Mouse (Mus musculus) ovary, postnatal 10 days (tissue): ENCODE measurements around the gene Zbtb16.

Source experiments
- DNase-seq: peaks from one replicate; pipeline ENCODE4 v3.0.0; 2022; ENCODE audit warnings: low spot score

Gene Zbtb16

DNA sequence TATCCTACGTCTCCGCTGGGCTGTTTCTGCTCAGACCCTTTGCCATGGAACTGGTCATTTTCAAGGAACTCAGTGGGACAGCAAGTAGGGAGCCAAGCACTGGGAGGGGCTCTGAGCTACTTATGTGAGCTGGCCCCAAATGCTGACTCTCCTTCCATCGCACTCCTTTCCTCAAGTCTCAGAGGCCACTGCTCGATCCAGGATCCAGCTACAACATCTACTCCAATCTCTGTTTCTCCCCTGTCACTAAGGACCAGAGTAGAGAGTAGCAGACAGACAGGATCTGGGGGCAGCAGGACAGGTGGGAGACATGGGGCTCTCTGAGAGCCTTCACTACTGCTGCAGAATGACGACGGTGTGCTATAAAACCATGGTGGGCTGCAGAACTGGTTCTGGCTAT lies 91.6 kb downstream of the Zbtb16 start:
- DNase-seq = no peak

DNA sequence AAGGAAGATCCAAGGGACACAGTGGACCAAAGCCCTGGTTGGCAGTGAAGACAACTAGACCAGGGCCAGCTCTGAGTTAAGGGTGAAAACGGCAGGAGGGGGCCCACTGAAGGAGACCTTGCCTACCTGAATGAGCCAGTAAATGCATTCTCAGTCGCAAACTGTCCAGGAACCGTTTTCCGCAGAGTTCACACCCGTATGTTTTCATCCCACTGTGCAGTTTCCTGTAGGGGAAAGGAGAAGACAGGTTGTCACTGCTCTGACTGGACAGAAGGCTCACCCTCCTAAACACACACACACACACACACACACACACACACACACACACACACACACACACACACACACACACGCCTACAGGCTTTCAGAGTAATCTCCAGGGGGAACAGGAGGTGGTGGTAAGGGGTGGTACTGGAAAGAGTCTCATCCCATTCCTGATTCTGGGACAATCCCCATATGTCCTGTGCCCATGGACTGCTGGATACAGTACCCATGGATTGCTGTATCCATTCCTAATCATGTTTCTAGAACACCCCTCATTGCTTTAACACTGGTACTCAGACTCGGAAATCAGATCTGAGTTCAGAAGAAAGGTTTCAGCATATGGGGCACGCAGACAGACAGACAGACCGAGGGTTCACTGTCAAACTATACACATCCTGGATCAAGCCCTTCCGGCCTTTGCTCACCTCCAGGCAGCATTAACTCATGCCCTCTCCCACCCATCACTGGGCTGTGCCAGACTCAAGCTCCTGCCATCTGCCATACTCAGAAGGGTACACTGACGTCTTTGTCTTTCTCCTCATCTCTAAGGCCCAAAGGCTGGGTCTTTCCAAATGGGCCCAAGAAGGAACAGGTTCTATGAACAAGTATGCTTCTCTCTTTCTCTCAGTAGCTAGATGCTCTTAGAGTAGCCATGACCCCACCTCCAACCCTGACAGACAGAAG lies 92.4 kb downstream of the Zbtb16 start:
- DNase-seq = no peak

DNA sequence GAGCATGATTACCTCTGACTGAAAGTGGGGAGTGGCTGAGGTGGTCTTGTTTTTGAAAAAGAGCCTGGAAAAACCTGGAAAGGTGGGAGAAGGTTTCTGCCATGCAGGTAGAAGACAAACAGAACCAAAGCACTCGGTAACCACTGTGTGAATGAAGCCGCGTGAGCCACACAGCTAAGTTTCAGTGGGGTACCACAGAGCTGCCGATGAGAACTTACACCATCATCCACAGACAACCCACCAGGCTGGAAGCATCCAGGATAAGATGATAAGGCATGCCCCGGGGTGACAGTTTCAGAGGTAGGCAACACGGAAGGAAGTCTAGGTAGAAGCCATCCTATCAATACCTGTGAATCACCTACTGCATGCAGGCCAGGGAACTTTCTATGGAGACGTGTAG lies 93.9 kb downstream of the Zbtb16 start:
- no peak for DNase-seq

DNA sequence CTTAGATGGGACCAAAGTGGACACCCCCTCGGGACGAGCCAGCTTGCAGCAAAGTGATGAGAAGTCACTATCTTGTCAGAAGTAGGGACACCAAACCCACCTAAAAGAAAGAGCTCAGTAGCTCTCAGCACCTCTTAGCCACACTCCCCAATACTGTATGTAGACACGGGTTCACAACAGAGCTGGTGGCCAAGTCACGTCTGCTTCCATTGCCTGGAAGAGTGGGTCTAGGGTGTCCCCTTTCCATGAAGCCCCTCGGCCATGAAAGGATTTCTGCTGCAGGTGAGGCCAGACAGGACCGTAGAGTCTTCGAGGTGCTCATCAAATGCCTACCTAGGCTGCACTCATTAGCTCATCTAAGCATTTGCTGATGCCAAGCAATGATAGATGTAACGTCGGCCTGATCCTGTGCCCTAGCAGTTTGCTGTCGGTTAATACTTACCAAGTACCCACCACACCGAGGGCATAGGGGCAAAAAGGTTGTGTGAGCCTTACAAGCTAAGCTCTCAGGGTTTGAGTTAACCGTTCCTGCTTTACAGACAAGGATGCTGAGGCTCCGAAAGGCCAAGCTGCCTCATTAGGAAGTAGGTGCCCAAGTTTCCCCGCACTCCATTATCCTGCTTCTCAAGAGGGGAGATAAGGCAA lies 94.5 kb downstream of the Zbtb16 start:
- DNase-seq = no peak

DNA sequence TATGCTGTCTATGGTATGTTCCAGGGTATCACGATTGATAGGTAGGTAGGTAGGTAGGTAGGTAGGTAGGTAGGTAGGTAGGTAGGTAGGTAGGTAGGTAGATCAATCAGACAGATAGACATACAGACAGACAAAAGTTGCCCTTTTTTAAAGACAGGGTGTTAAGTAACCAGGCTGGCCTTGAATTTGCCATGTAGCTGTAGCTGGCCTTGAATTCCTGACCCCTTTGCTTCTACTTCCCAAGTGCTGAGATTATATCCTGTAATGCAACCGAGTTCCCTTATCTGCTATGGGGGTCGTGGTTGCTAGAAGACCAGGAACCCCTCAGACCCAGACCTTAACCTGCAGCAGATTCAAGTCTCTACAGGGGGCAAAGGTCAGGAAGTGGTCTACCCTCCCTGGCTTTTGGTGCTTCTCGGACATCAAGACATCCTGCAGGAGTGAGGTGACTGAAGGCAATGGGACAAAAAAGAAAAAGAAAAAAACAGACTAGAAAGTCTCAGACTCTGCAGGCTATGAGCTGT lies 95.2 kb downstream of the Zbtb16 start:
- no peak for DNase-seq

DNA sequence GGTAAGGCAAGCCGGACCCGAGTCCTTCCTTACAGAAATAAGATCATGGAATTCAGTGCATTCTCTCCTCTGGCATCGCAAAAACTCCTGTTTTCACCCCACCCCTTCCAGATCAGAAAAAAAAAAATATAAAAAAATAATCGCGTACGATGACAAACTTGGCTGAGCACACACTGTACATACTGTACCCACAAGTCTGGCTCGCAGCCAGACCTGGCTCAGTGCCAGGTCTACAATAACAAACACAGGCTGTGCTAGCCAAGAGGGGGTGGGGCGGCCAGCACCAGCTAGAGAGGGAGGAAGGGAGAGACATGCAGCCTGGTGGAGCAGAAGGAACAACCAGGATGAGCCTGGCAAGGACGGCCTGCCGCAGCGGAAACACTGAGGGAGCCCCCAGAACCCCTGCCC lies 95.9 kb downstream of the Zbtb16 start:
- DNase-seq = peak; percentile 79

DNA sequence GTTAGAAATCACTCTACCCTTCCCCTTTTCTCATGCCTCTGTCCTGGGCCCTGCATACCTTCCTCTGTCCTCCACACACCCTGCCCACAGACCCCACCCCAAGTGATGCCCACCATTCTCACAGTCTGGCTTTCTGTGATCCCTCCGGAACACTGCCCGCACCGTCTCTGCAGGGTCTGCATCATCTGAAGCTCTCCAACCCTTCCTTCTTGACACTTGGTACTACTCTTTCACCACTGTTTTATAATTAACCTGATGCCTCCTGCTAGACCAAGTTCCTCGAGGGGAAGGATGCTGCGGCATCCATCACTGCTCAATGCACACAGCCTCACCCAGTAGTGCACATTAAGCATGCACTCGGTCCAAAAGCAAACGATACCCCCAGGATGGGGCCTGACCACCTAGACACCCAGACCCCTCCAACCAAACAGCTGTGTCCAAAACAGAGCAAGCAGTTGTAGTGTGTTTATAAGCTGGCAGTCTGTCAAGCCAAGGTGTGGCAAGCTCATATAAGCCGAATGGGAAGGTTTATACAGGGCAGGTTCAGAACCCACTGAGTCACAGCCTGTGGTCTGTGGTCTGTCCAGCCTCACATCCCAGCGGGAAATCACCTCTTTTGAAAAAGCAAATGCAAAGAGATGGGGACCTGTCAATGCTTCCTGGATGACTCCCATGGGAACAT lies 97.1 kb downstream of the Zbtb16 start:
- DNase-seq = no peak

DNA sequence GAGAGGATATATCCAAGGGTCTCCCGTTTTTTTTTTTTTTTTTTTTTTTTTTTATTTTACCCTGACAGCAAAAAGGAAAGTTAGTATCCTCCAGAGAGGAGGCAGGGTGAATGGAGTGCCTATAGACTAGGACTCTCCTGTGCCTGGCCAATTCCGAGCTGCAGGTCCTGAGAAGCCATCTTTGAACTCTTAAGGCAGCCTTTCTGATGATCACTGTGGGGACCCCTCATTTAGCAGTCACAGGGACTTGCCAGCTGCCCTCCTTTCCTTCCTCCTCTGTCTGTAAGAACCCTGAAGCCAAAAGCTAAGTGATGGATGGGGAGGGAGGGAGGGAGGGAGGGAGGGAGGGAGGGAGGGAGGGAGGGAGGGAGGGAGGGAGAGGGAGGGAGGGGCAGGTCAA lies 98.1 kb downstream of the Zbtb16 start:
- DNase-seq = no peak

DNA sequence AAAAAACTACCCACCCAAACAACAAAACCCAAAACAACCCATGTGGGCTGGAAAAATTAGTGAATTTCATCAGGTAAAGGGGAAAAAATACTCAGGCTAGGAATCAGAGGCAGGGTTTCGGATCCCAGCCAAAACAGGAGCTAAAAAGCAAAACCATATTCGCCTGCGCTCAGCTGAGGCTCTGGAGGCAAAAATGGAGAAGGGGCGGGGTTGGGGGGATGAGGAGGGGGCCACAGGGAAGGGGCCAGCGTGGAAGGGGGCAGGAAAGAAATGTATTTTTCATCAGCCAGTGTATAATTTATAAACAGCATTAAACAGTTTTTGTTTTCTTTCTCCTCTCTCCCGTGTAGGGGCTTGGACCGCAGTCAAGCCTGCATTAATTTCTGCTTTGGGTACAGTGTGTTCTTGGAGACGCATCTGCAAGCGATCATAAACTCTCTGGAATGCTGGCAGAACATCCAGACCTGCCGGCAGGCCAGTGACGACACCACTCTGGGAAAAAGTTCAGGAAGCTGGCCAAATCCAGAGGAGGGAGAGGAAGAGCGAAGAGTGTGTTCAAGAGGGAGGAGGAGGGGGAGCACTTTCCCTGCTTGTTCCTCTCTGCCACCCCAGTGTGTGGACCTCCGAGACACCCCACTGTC lies 98.7 kb downstream of the Zbtb16 start:
- peak; percentile 50 for DNase-seq

DNA sequence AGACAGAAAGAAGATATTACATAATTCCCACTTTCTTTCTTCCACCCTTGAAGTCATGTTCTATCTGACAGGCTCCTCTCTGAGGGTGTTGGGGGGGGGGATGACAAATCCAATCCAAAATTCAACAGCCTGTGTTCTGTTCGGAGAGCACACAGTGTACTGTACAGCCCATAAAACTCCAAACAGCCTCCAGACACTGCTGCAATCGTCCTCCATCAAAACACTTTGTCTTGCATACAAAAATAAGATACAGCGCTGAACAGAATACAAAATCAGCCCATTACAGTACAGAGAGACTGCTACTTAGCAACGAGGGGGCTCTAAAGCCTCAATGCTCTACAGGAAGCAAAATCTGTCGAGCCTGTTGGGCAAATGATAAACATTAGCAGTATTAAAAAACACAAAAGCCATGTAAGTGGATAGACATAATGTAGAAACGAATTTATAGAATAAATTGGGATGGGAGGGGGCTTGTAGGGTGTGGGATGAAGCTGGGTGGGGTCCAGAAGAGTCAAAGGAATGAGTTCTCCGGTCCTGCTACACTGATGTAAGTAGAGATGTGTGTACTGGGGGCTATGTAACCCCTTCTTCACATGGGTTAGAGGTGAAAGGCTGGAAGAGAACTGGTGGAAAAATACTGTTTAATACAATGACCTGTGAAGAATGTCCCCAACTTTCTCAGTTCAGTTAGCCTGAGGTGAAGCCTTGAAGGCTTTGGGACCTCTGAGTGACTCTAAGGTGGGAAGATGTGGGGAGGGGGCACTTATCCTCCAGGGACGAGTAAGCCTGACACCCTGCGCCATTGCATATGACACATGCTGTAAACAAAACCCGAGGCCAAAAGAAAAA lies 99.4 kb downstream of the Zbtb16 start:
- no peak for DNase-seq

DNA sequence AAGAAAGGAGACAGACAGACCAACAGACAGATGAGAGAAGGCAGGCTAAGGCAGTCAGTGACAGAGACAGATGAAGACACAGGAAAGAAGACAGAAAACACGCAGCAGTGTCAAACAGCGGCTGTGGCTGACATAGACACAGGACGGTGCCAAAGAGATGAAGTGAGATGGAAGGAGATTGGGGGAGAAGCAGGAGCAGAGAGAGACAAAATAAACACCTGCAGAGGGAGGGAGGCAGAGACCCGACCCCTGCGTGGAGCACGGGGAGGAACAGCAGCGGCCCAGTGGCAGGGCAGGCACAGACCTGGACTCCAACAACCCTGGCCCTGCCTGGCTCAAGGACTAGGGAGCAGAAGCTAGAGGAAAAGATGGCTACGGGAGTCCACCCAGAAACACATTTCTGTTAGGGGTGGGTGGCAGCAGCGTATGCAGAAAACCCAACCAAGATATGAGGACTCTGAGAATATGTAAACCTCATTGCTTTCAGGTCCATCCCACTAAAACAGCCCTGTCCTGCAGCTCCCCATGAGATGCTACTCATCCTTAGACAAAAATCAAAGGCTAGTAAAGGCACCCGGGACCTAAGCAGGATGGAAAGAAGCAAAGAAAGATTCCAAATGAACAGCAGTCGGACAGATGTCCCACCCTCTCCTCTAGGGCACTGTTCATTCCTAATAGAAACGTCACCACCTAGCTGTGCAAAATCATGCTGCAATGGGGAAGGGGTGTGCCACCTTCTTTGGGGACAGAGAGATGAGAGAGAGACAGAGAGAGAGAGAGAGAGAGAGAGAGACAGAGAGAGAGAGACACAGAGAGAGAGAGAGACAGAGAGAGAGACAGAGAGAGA lies 100.3 kb downstream of the Zbtb16 start:
- DNase-seq = no peak

DNA sequence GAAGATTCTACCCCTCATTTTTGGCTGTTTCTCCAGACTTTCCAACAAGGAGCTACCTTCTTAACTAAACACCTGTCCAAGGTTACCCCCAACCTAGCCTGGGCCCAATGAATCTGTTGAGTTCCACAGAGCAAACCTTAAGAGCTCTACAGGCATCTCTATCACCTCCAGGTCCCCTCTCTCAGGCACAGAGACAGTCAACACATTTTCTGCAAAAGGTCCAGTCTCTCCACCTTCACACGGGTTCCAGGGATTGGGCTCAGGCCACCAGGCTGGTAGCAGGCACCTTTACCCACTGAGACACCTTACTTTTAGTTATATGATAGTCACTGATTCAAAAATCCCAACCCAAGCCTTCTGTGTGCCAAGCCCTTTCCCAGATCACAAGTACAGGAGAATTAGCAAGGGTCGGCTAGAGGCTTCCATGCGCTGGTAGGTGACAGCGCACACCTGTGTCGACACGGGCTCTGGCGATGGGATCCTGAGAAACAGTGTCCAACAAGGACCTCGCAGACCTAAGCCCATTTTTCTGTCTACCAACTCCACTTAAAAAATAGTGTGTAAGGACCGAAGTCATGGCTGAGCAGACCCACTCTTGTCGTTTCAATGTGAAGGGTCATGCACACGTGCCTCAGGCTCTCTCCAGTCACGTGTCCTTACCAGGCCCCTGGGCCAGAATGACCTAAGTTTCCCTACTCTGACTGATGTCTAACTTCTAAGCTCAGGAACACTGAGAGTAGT lies 101.1 kb downstream of the Zbtb16 start:
- no peak for DNase-seq

DNA sequence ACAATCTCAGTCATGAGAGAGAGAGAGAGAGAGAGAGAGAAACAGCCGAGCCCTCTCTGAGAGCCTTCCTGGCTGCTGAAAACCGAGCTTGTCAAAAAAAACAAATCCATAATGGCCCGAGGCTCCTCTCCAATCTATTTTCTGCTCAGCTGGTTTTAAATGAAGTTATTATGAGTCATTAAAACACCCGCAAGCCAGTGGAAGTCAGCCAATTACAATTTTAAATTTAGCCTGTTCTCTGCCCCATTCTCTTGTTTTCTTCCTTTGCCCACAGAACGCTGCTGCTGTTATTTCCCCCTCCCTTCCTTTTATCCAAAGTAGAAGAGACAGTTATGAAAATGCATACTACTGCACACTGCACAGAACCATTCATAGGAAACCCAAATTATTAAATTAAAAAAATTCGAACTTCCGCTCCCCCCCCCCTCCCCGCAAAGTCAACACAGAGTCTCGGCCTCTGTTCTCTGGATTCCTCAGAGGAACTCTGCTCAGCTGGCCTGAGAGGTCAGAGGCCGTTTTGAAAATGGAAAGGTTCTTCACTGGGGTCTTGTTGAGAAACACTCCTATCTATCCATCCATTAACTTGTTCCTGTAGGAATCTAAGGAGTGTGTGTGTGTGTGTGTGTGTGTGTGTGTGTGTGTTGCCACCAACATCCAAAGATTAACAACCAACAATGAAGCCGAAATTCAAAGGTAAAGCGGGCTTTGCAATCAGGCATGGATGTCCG lies 102.0 kb downstream of the Zbtb16 start:
- DNase-seq = no peak

DNA sequence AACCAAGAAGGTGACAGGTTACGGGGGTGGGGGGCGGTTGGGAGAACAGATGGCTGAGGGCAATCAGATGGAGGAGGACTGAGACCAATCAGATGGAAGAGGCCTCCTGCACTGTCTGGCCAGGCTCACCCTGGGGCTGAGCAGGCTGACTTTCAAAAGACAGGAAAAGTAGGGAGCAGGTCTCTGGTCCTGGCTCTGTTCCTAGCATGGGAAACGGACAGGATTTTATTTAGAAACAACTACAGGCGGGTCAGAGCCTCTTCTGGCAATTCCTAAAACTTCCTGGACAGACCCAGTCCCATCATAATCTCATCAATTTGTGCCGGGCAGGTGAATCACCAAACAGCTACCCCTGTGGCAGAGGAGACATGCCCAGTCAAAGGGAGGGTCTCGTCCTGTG lies 102.9 kb downstream of the Zbtb16 start:
- no peak for DNase-seq

DNA sequence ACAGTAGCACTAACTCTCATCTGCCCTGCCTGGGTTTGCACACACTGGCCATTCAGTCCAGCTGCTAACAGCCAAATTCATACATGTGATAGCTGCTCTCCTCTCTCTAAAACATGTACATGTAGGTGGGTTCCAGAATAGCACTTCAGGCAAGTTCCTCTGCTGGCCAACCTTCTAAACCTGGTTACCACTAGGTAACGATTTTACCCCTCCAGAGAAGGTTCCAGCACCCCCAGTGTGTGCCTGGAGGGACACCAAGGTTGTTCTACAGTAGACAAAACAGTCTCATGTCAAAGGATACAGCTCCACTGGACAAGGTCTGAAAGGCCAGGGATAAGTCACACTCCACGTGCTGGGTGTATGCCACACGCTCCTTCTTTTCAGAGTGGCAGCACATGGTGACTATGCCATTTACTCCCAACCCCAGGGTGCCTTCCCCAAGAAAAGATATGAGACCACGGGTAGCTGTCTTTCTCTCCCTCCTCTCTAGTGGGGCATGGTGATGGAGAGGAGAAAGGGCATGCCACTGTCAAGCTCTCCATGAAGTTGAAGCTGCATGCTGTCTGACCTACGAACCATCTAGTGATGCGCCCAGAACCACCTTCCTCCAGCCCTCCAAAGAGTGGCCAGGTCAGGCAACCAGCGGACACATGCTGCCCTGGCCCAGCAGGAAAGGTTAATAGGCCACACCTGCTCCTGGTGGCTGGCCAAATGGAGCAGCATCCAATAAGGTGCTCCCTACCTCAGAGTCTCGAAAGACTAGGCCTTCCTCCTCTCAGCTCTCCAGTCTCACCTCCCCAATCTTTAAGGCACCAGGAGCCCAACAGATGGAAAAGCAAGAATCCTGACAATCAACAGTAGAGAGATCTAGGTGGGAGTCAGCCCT lies 104.1 kb downstream of the Zbtb16 start:
- DNase-seq = no peak

DNA sequence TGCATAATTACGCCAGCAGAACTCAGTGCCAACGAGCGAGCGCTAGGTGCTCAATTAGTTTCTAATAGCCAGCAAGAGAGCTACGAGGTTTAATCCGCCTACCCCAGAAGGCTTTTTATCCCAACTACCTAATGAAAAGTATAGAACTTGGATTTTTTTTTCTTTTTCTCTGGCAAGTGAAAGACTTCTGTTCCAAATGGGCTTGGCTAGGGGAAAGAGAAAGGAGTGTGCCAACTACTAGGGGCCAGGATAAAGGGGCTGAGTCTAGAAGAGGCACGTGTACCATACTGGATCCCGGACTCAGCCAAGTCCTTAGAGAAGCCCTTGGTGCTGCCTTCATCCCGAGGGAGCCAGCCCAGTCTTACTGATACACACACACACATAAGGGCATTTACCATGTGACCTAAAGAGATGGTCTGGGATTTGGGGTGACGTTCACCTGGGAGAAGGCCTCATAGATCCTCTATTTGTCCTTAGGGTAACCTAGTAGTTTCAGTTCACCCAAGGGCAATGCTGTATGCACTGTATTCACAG lies 105.5 kb downstream of the Zbtb16 start:
- DNase-seq = no peak

DNA sequence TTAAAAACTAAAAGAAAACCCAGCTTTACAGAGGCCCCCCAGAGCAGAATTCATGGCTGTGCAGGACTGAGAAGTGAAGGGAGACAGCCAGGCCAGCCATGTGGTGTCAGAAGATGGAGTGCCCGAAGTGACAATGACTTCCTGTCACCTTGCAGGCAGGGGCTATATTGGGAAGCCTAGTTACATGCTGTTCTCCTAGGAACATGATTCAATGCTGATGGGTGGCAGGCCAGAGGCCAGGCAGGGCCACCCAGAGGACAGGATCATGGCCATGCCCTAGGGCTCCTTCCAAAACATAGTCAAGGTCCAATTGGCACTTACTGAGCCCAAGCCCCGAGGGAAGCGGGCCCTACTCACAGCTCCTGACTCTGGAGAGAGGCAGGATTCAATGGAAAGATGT lies 106.6 kb downstream of the Zbtb16 start:
- no peak for DNase-seq

DNA sequence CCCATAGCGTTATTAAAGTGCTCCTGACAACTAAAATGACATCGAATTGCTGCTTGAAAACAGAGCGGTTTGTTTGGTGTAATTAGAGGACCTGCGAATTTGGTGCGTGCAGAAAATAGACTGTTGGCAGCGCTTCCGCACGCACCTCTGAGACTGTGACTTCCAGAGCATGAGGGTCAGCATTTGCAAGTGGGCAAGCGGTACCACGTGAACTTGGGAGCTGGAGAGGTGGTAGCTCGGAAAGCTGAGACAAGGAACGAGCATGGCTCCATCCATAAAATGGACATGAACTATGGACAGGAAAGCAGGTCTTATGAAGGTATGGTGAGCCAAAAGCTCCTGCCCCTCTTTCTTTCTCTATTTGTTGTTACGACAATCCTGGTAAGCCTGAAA lies 107.3 kb downstream of the Zbtb16 start:
- DNase-seq = no peak
